Mouse (Mus musculus) bone marrow macrophage, adult 2 months (primary cell): ENCODE measurements around the gene Fut8.

Source experiments
- CTCF ChIP-seq: IDR thresholded peaks from 2 replicates; pipeline ENCODE4 v1.5.1; 2012; ENCODE audit warnings: low read depth, mild to moderate bottlenecking, low read length, moderate library complexity
- POLR2A ChIP-seq: IDR thresholded peaks from 2 replicates; pipeline ENCODE4 v1.6.1; 2012; ENCODE audit warnings: mild to moderate bottlenecking, low read depth, low read length, borderline replicate concordance

- TF ChIP-seq CTCF (no peak), POLR2A (no peak)
Measured at GRCm38 (mm10) chr12:77505431-77505830, 267.5 kb downstream of the Fut8 start.
